Mouse (Mus musculus): Measurements from ENCODE around the gene Hsdl2.

Hsdl2 gene

GRCm38 (mm10) chr4:59628255-59628654 lies 46.9 kb downstream of the Hsdl2 start:
- no peak for DNase-seq

GRCm38 (mm10) chr4:59629076-59629874 lies 47.9 kb downstream of the Hsdl2 start:
- DNase-seq: no peak

GRCm38 (mm10) chr4:59630122-59630521 lies 48.8 kb downstream of the Hsdl2 start:
- DNase-seq: no peak

GRCm38 (mm10) chr4:59634532-59634931 lies 53.2 kb downstream of the Hsdl2 start:
- DNase-seq: no peak

- no peak for DNase-seq
Measured at GRCm38 (mm10) chr4:59639163-59639562, 57.8 kb downstream of the Hsdl2 start.

GRCm38 (mm10) chr4:59640720-59641119 lies 59.4 kb downstream of the Hsdl2 start:
- no peak for DNase-seq

GRCm38 (mm10) chr4:59642039-59642438 lies 60.7 kb downstream of the Hsdl2 start:
- DNase-seq: peak in 1 of 2 experiments; percentile 21

- DNase-seq: peak in 1 of 2 experiments; percentile 52
Measured at GRCm38 (mm10) chr4:59642657-59643056, 61.3 kb downstream of the Hsdl2 start.

GRCm38 (mm10) chr4:59644431-59644830 lies 63.1 kb downstream of the Hsdl2 start:
- peak in 1 of 2 experiments; percentile 29 for DNase-seq

GRCm38 (mm10) chr4:59644992-59645391 lies 63.6 kb downstream of the Hsdl2 start:
- DNase-seq: no peak

- no peak for DNase-seq
Measured at GRCm38 (mm10) chr4:59645610-59646009, 64.2 kb downstream of the Hsdl2 start.

GRCm38 (mm10) chr4:59646020-59646696 lies 64.8 kb downstream of the Hsdl2 start:
- no peak for DNase-seq

GRCm38 (mm10) chr4:59649119-59649518 lies 67.8 kb downstream of the Hsdl2 start:
- no peak for DNase-seq

- no peak for DNase-seq
Measured at GRCm38 (mm10) chr4:59652166-59652681, 70.9 kb downstream of the Hsdl2 start.

GRCm38 (mm10) chr4:59656061-59656642 lies 74.8 kb downstream of the Hsdl2 start:
- DNase-seq: no peak

- DNase-seq: no peak
Measured at GRCm38 (mm10) chr4:59662163-59662562, 80.8 kb downstream of the Hsdl2 start.

GRCm38 (mm10) chr4:59663451-59663850 lies 82.1 kb downstream of the Hsdl2 start:
- DNase-seq: no peak

GRCm38 (mm10) chr4:59666550-59667317 lies 85.4 kb downstream of the Hsdl2 start:
- no peak for DNase-seq

GRCm38 (mm10) chr4:59668050-59668449 lies 86.7 kb downstream of the Hsdl2 start:
- no peak for DNase-seq
